8 mouse cellular contexts compared by ENCODE assay signal in the genomic region with DNA sequence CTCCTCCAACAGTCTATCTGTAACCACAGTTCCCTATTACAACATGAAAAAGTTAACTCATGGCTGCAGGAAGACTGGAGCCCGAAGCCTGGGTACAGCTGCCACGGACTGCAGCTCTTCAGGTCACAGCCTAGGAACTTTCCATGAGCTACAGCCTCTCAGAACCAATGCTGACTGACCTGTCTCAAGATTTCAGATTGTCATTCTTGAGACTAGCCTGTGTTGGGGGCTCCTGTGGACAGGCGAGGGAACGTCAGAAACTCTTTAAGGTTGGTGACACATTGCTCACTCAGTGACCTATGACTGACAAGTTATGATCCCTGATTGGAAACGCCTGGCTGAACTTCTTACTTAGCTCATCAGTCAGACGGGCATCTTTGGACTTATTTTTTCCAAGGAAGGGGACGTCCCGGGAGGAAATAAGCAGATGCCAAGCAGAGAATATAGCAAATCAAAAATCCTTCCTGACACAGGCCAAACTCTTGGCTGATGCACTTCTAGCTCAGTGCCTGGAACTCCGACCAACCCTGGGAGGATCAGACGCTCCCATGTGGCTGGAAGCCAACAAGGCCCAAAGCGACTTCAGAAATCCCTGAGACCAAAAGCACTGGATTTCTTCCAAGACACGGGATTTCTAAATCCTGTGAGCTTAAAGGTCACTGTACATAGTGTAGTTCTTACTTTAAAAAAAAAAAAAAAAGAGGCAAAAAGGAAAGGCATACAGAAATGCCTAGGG.
DNase-seq lines count a peak whose midpoint lies in the region; ATAC-seq and TF ChIP-seq lines count a peak whose summit lies in the region.

No protein-coding gene starts in this region.

- no peak; the same call in 1 of the 2 replicates for TF ChIP-seq EP300 in liver, postnatal 0 days (IDR thresholded peaks at IDR 0.05; ENCODE audit: low read depth)

- H3K4me2 ChIP-seq in liver, embryonic 13.5 days: no peak overlapping the region
- no peak overlapping the region for H3K4me2 ChIP-seq in liver, embryonic 11.5 days
- no peak overlapping the region for H3K4me2 ChIP-seq in liver, postnatal 0 days (ENCODE audit: low read depth, low read length)
- no peak overlapping the region for H3K4me2 ChIP-seq in forebrain, embryonic 12.5 days

- no peaks in the 10 kb centered on the region for H3K36me3 ChIP-seq in liver, embryonic 13.5 days
- no peaks in the 10 kb centered on the region for H3K36me3 ChIP-seq in liver, embryonic 11.5 days (ENCODE audit: control insufficient read depth, insufficient read depth, low read length)
- no peaks in the 10 kb centered on the region for H3K36me3 ChIP-seq in liver, postnatal 0 days (replicated peaks; ENCODE audit: insufficient read depth, low read length)
- no peaks in the 10 kb centered on the region for H3K36me3 ChIP-seq in forebrain, embryonic 12.5 days (replicated peaks)

- no peaks in the 10 kb centered on the region for H3K9me3 ChIP-seq in liver, embryonic 13.5 days (replicated peaks)
- no peaks in the 10 kb centered on the region for H3K9me3 ChIP-seq in liver, embryonic 11.5 days (ENCODE audit: control insufficient read depth, low read length)
- H3K9me3 ChIP-seq in liver, postnatal 0 days (ENCODE audit: low read length): no peaks in the 10 kb centered on the region
- no peaks in the 10 kb centered on the region for H3K9me3 ChIP-seq in forebrain, embryonic 12.5 days

- H3K27ac ChIP-seq in liver, embryonic 13.5 days: peak overlapping the region; percentile 24; the same call in 1 of the 2 replicates
- H3K27ac ChIP-seq in liver, embryonic 11.5 days (ENCODE audit: low read depth, low read length): no peak overlapping the region
- peak overlapping the region; percentile 64 for H3K27ac ChIP-seq in liver, postnatal 0 days (ENCODE audit: low read depth)
- H3K27ac ChIP-seq in forebrain, embryonic 12.5 days: no peak overlapping the region

- no peak for TF ChIP-seq CTCF in liver, postnatal 0 days (IDR thresholded peaks at IDR 0.05; ENCODE audit: low read depth)

- no peak overlapping the region for H3K4me3 ChIP-seq in liver, embryonic 13.5 days (replicated peaks)
- H3K4me3 ChIP-seq in liver, embryonic 11.5 days (ENCODE audit: low read depth, low read length): no peak overlapping the region
- H3K4me3 ChIP-seq in liver, postnatal 0 days (ENCODE audit: low read depth, low read length): no peak overlapping the region
- H3K4me3 ChIP-seq in forebrain, embryonic 12.5 days (replicated peaks): no peak overlapping the region

- intact Hi-C loops in heart, postnatal 10 days (cut with DNase I): loop anchor here (2.0 to 5.0 kb wide), 2 partner anchors 44 to 76 kb away; partner anchors contain the start of gene Sorbs1

- H3K9ac ChIP-seq in liver, embryonic 13.5 days: no peak overlapping the region
- no peak overlapping the region for H3K9ac ChIP-seq in liver, embryonic 11.5 days (ENCODE audit: low read depth, low read length)
- no peak overlapping the region for H3K9ac ChIP-seq in liver, postnatal 0 days (replicated peaks)
- H3K9ac ChIP-seq in forebrain, embryonic 12.5 days: no peak overlapping the region

- H3K27me3 ChIP-seq in liver, embryonic 13.5 days: no peaks in the 10 kb centered on the region
- H3K27me3 ChIP-seq in liver, embryonic 11.5 days (replicated peaks; ENCODE audit: control insufficient read depth, insufficient read depth, low read length): no peaks in the 10 kb centered on the region
- H3K27me3 ChIP-seq in liver, postnatal 0 days (ENCODE audit: insufficient read depth, low read length): no peaks in the 10 kb centered on the region
- H3K27me3 ChIP-seq in forebrain, embryonic 12.5 days: no peaks in the 10 kb centered on the region

- no peak for ATAC-seq in liver, embryonic 13.5 days (ENCODE audit: low read depth)
- ATAC-seq in liver, embryonic 11.5 days (replicated peaks; ENCODE audit: low FRiP score): no peak
- ATAC-seq in liver, postnatal 0 days: no peak
- ATAC-seq in granulocyte monocyte progenitor cell, adult 5-6 weeks (replicated peaks; ENCODE audit: poor library complexity, severe bottlenecking): no peak
- no peak for ATAC-seq in forebrain, embryonic 12.5 days (ENCODE audit: low FRiP score)

- WGBS in liver, embryonic 13.5 days (ENCODE audit: insufficient replicate concordance): 72% methylated on average over 12 of the region's 12 CpGs
- WGBS in liver, embryonic 11.5 days: 77% methylated on average over 12 of the region's 12 CpGs
- 69% methylated on average over 12 of the region's 12 CpGs for WGBS in liver, postnatal 0 days (ENCODE audit: insufficient replicate concordance)
- 85% methylated on average over 12 of the region's 12 CpGs for whole genome bisulfite sequencing in forebrain, embryonic 12.5 days

- H3K4me1 ChIP-seq in liver, embryonic 13.5 days (replicated peaks): peaks cover 29% of the 10 kb centered on the region
- peaks cover 11% of the 10 kb centered on the region for H3K4me1 ChIP-seq in liver, embryonic 11.5 days (replicated peaks; ENCODE audit: control insufficient read depth, insufficient read depth, low read length)
- peaks cover 10% of the 10 kb centered on the region; the same call in 1 of the 2 replicates for H3K4me1 ChIP-seq in liver, postnatal 0 days (ENCODE audit: insufficient read depth)
- H3K4me1 ChIP-seq in forebrain, embryonic 12.5 days: peaks cover 22% of the 10 kb centered on the region

- DNase-seq in liver, embryonic 13.5 days: no peak
- DNase-seq in liver, embryonic 11.5 days (ENCODE audit: low spot score): no peak
- DNase-seq in cerebellum, postnatal 10 days: peak; percentile 50 to 67
- peak; percentile 71 to 72 for DNase-seq in heart, postnatal 10 days
- DNase-seq in liver, postnatal 0 days: peak; percentile 31
- no peak for DNase-seq in layer of hippocampus, adult 8-10 months (ENCODE audit: low spot score in 2 of 2)

Comparison
In these comparisons a context has a peak if more than half of its experiments do, and no peak if none do; other contexts are left out.
1. DNase-seq: peak in cerebellum, postnatal 10 days (2 of 2), heart, postnatal 10 days (2 of 2) and liver, postnatal 0 days (single experiment); none in liver, embryonic 13.5 days (single experiment), liver, embryonic 11.5 days (single experiment) and layer of hippocampus, adult 8-10 months (0 of 2).
2. H3K27ac ChIP-seq: peak in liver, embryonic 13.5 days (single experiment) and liver, postnatal 0 days (single experiment); none in liver, embryonic 11.5 days (single experiment) and forebrain, embryonic 12.5 days (single experiment).